Mouse (Mus musculus) urinary bladder, postnatal 14 days (tissue): ENCODE results near the gene Akap11.
"Not testable (repeated sequence)": the region's sequence is repeated elsewhere in the genome, so short reads cannot be mapped to it uniquely, and the experiment has no call there.

Experiments
- DNase-seq: peaks from one replicate; pipeline ENCODE4 v3.0.0; 2021; ENCODE audit warnings: low spot score

The Akap11 gene

GRCm38 (mm10) chr14:78536281-78537165 is at the start of gene Akap11:
Gene Akap11, minus strand, starts transcription at chr14:78536808.
- DNase-seq: peak; percentile 91

- DNase-seq: no peak
Measured at GRCm38 (mm10) chr14:78584222-78584621, 47.6 kb upstream of the Akap11 start.

- no peak for DNase-seq
Measured at GRCm38 (mm10) chr14:78583168-78583567, 46.6 kb upstream of the Akap11 start.

- no peak for DNase-seq
Measured at GRCm38 (mm10) chr14:78575899-78576298, 39.3 kb upstream of the Akap11 start.

GRCm38 (mm10) chr14:78568410-78568809 is 31.8 kb upstream of the Akap11 start:
- DNase-seq: no peak

- no peak for DNase-seq
Measured at GRCm38 (mm10) chr14:78566431-78566830, 29.8 kb upstream of the Akap11 start.

GRCm38 (mm10) chr14:78564292-78564691 is 27.7 kb upstream of the Akap11 start:
- no peak for DNase-seq

GRCm38 (mm10) chr14:78563211-78563610 is 26.6 kb upstream of the Akap11 start:
- no peak for DNase-seq

GRCm38 (mm10) chr14:78562121-78562520 is 25.5 kb upstream of the Akap11 start:
- no peak for DNase-seq

- DNase-seq: no peak
Measured at GRCm38 (mm10) chr14:78559042-78559441, 22.4 kb upstream of the Akap11 start.

- DNase-seq: not testable (repeated sequence)
Measured at GRCm38 (mm10) chr14:78554830-78555229, 18.2 kb upstream of the Akap11 start.

GRCm38 (mm10) chr14:78553661-78554060 is 17.1 kb upstream of the Akap11 start:
- DNase-seq: no peak

GRCm38 (mm10) chr14:78548807-78549206 is 12.2 kb upstream of the Akap11 start:
- no peak for DNase-seq

GRCm38 (mm10) chr14:78541319-78541718 is 4.7 kb upstream of the Akap11 start:
- DNase-seq: no peak

GRCm38 (mm10) chr14:78539821-78540220 is 3.2 kb upstream of the Akap11 start:
- no peak for DNase-seq

GRCm38 (mm10) chr14:78538572-78539320 is 2.1 kb upstream of the Akap11 start:
- DNase-seq: no peak

- DNase-seq: no peak
Measured at GRCm38 (mm10) chr14:78537551-78537950, 943 bp upstream of the Akap11 start.

- DNase-seq: no peak
Measured at GRCm38 (mm10) chr14:78535366-78535765, 1.2 kb downstream of the Akap11 start.

- DNase-seq: no peak
Measured at GRCm38 (mm10) chr14:78534651-78535050, 2.0 kb downstream of the Akap11 start.

GRCm38 (mm10) chr14:78533701-78534100 is 2.9 kb downstream of the Akap11 start:
- DNase-seq: no peak

GRCm38 (mm10) chr14:78532345-78532744 is 4.3 kb downstream of the Akap11 start:
- no peak for DNase-seq

- DNase-seq: no peak
Measured at GRCm38 (mm10) chr14:78530256-78530655, 6.4 kb downstream of the Akap11 start.
